Mouse (Mus musculus): ENCODE results near the gene Pgm5. TPM values are rescaled to one million over a fixed set of nuclear protein-coding genes. Genes with fewer than 3 reads are reported as not detected.
A peak's percentile ranks its signal among the peaks of the same experiment; 100 is the strongest.

The Pgm5 gene
- 1.1 and 1.5 TPM in 2 replicates for polyA plus RNA-seq (2014; fragmentation: Nextera tagmentation; extraction: Ambion mirVana)

GRCm38 (mm10) chr19:24861612-24862451, at the start of gene Pgm5:
Gene Pgm5, minus strand, starts transcription at chr19:24861855.
- Histone ChIP-seq H3K27me3 (ENCODE audit: control insufficient read depth, insufficient read depth, low read length) (peaks cover 34% of the 10 kb centered on the region), H3K4me2 (replicated peaks) (peak within 1 kb of the TSS; percentile 60), H3K4me1 (replicated peaks; ENCODE audit: control insufficient read depth, insufficient read depth, low read length) (0 out of 2 replicates have a peak, but pooled peaks cover 3% of the 10 kb centered on the region), H3K36me3 (replicated peaks; ENCODE audit: control insufficient read depth, insufficient read depth) (no peaks in the 10 kb centered on the region), H3K27ac (no peak within 1 kb of the TSS), H3K9ac (peak within 1 kb of the TSS; percentile 32; the same call in 1 of the 2 replicates), H3K9me3 (ENCODE audit: control insufficient read depth, low read length) (no peaks in the 10 kb centered on the region), H3K4me3 (replicated peaks; ENCODE audit: low read length) (peak within 1 kb of the TSS; percentile 38)
- WGBS = 2% methylated on average over 39 of the region's 39 CpGs
- ATAC-seq (ENCODE audit: low FRiP score) (peak; percentile 51; the same call in 1 of the 2 replicates), DNase-seq (ENCODE audit: low spot score) (no peak)

GRCm38 (mm10) chr19:24908385-24909155, 46.9 kb upstream of the Pgm5 start:
- no peak for ATAC-seq (ENCODE audit: low FRiP score)
- Histone ChIP-seq H3K4me2 (replicated peaks) (no peak overlapping the region), H3K36me3 (replicated peaks; ENCODE audit: control insufficient read depth, insufficient read depth) (no peaks in the 10 kb centered on the region), H3K9me3 (ENCODE audit: control insufficient read depth, low read length) (no peaks in the 10 kb centered on the region), H3K27ac (no peak overlapping the region), H3K4me1 (replicated peaks; ENCODE audit: control insufficient read depth, insufficient read depth, low read length) (no peaks in the 10 kb centered on the region), H3K4me3 (replicated peaks; ENCODE audit: low read length) (no peak overlapping the region), H3K27me3 (ENCODE audit: control insufficient read depth, insufficient read depth, low read length) (peaks cover 10% of the 10 kb centered on the region; the same call in 1 of the 2 replicates), H3K9ac (no peak overlapping the region)
- DNase-seq (ENCODE audit: low spot score) = no peak
- 92% methylated on average over 3 of the region's 3 CpGs for WGBS

- 93% methylated on average over 3 of the region's 6 CpGs for WGBS
- Histone ChIP-seq H3K4me2 (replicated peaks) (no peak overlapping the region), H3K36me3 (replicated peaks; ENCODE audit: control insufficient read depth, insufficient read depth) (no peaks in the 10 kb centered on the region), H3K9me3 (ENCODE audit: control insufficient read depth, low read length) (no peaks in the 10 kb centered on the region), H3K27ac (no peak overlapping the region), H3K27me3 (ENCODE audit: control insufficient read depth, insufficient read depth, low read length) (peaks cover 19% of the 10 kb centered on the region), H3K9ac (no peak overlapping the region), H3K4me1 (replicated peaks; ENCODE audit: control insufficient read depth, insufficient read depth, low read length) (no peaks in the 10 kb centered on the region), H3K4me3 (replicated peaks; ENCODE audit: low read length) (no peak overlapping the region)
- ATAC-seq (ENCODE audit: low FRiP score) = no peak
- no peak for DNase-seq (ENCODE audit: low spot score)
Observed at GRCm38 (mm10) chr19:24907655-24908054, 46.0 kb upstream of the Pgm5 start.

GRCm38 (mm10) chr19:24902821-24903220, 41.2 kb upstream of the Pgm5 start:
- Histone ChIP-seq H3K9ac (no peak overlapping the region), H3K27me3 (ENCODE audit: control insufficient read depth, insufficient read depth, low read length) (peaks cover 60% of the 10 kb centered on the region)

GRCm38 (mm10) chr19:24902256-24902655, 40.6 kb upstream of the Pgm5 start:
- H3K4me2 ChIP-seq (replicated peaks) = no peak overlapping the region
- no peaks in the 10 kb centered on the region for H3K36me3 ChIP-seq (replicated peaks; ENCODE audit: control insufficient read depth, insufficient read depth)
- WGBS = 0% methylated on average over 2 of the region's 2 CpGs
- no peak overlapping the region for H3K9ac ChIP-seq
- H3K4me1 ChIP-seq (replicated peaks; ENCODE audit: control insufficient read depth, insufficient read depth, low read length) = peaks cover 15% of the 10 kb centered on the region; the same call in 1 of the 2 replicates
- H3K4me3 ChIP-seq (replicated peaks; ENCODE audit: low read length) = no peak overlapping the region
- DNase-seq (ENCODE audit: low spot score) (no peak), ATAC-seq (ENCODE audit: low FRiP score) (no peak)
- no peaks in the 10 kb centered on the region for H3K9me3 ChIP-seq (ENCODE audit: control insufficient read depth, low read length)
- H3K27me3 ChIP-seq (ENCODE audit: control insufficient read depth, insufficient read depth, low read length) = peaks cover 66% of the 10 kb centered on the region
- H3K27ac ChIP-seq = no peak overlapping the region

More at GRCm38 (mm10) chr19:24902821-24903220, 41.2 kb upstream of the Pgm5 start:
- Histone ChIP-seq H3K27ac (no peak overlapping the region), H3K36me3 (replicated peaks; ENCODE audit: control insufficient read depth, insufficient read depth) (no peaks in the 10 kb centered on the region), H3K4me1 (replicated peaks; ENCODE audit: control insufficient read depth, insufficient read depth, low read length) (peaks cover 12% of the 10 kb centered on the region; the same call in 1 of the 2 replicates), H3K4me2 (replicated peaks) (no peak overlapping the region), H3K9me3 (ENCODE audit: control insufficient read depth, low read length) (no peaks in the 10 kb centered on the region), H3K4me3 (replicated peaks; ENCODE audit: low read length) (no peak overlapping the region)
- no peak for DNase-seq (ENCODE audit: low spot score)
- ATAC-seq (ENCODE audit: low FRiP score) = no peak
- WGBS = 54% methylated on average over 2 of the region's 2 CpGs

GRCm38 (mm10) chr19:24901666-24902065, 40.0 kb upstream of the Pgm5 start:
- no peaks in the 10 kb centered on the region for H3K36me3 ChIP-seq (replicated peaks; ENCODE audit: control insufficient read depth, insufficient read depth)
- 6% methylated on average over 3 of the region's 3 CpGs for WGBS
- no peak overlapping the region for H3K4me2 ChIP-seq (replicated peaks)
- no peaks in the 10 kb centered on the region for H3K9me3 ChIP-seq (ENCODE audit: control insufficient read depth, low read length)
- DNase-seq (ENCODE audit: low spot score) (no peak), ATAC-seq (ENCODE audit: low FRiP score) (no peak)
- H3K27me3 ChIP-seq (ENCODE audit: control insufficient read depth, insufficient read depth, low read length) = peaks cover 72% of the 10 kb centered on the region
- no peak overlapping the region for H3K27ac ChIP-seq
- H3K9ac ChIP-seq = no peak overlapping the region
- no peak overlapping the region for H3K4me3 ChIP-seq (replicated peaks; ENCODE audit: low read length)
- H3K4me1 ChIP-seq (replicated peaks; ENCODE audit: control insufficient read depth, insufficient read depth, low read length) = peaks cover 17% of the 10 kb centered on the region; the same call in 1 of the 2 replicates

- ATAC-seq (ENCODE audit: low FRiP score) = no peak
- Histone ChIP-seq H3K27me3 (ENCODE audit: control insufficient read depth, insufficient read depth, low read length) (peaks cover 78% of the 10 kb centered on the region), H3K4me1 (replicated peaks; ENCODE audit: control insufficient read depth, insufficient read depth, low read length) (peaks cover 17% of the 10 kb centered on the region; the same call in 1 of the 2 replicates), H3K4me2 (replicated peaks) (peak within 1 kb of the TSS; percentile 58), H3K9me3 (ENCODE audit: control insufficient read depth, low read length) (no peaks in the 10 kb centered on the region), H3K27ac (no peak within 1 kb of the TSS), H3K36me3 (replicated peaks; ENCODE audit: control insufficient read depth, insufficient read depth) (no peaks in the 10 kb centered on the region), H3K9ac (no peak within 1 kb of the TSS), H3K4me3 (replicated peaks; ENCODE audit: low read length) (peak within 1 kb of the TSS; percentile 34)
- under 1% methylated on average over 27 of the region's 27 CpGs for WGBS
- DNase-seq (ENCODE audit: low spot score) = no peak
Observed at GRCm38 (mm10) chr19:24900581-24901220, 39.0 kb upstream of the Pgm5 start, which contains the start of gene Foxd4. Gene Foxd4, minus strand, starts transcription at chr19:24901197.

GRCm38 (mm10) chr19:24899578-24900544, 38.2 kb upstream of the Pgm5 start:
- WGBS = under 1% methylated on average over 83 of the region's 84 CpGs
- H3K27me3 ChIP-seq (ENCODE audit: control insufficient read depth, insufficient read depth, low read length) = peaks cover 83% of the 10 kb centered on the region
- ATAC-seq (ENCODE audit: low FRiP score) = peak; percentile 54; the same call in 1 of the 2 replicates

More at GRCm38 (mm10) chr19:24899578-24900544, 38.2 kb upstream of the Pgm5 start:
- H3K9ac ChIP-seq = no peak overlapping the region
- DNase-seq (ENCODE audit: low spot score) = no peak
- peaks cover 17% of the 10 kb centered on the region; the same call in 1 of the 2 replicates for H3K4me1 ChIP-seq (replicated peaks; ENCODE audit: control insufficient read depth, insufficient read depth, low read length)
- H3K36me3 ChIP-seq (replicated peaks; ENCODE audit: control insufficient read depth, insufficient read depth) = no peaks in the 10 kb centered on the region
- H3K9me3 ChIP-seq (ENCODE audit: control insufficient read depth, low read length) = no peaks in the 10 kb centered on the region
- peak overlapping the region; percentile 34 for H3K4me3 ChIP-seq (replicated peaks; ENCODE audit: low read length)
- H3K27ac ChIP-seq = no peak overlapping the region
- H3K4me2 ChIP-seq (replicated peaks) = peak overlapping the region; percentile 58

All from hindbrain, embryonic 14.5 days (tissue).